Mouse (Mus musculus) myocyte (in vitro differentiated cells): ENCODE measurements at regions not wholly inside any gene's neighbourhood (a gene's known extent, or its start where the extent isn't known, plus 50 kb on each side); places are given as distances from the start of the nearest gene placed in this dataset.

Experiments
- H3K27me3 ChIP-seq: one replicate; pipeline ENCODE4 v1.6.1; 2011; ENCODE audit not compliant: control insufficient read depth, insufficient read depth, insufficient read length
- H3K36me3 ChIP-seq: one replicate; pipeline ENCODE4 v1.6.1; 2011; ENCODE audit not compliant: control insufficient read depth, insufficient read depth
- H3K4me2 ChIP-seq: one replicate; pipeline ENCODE4 v1.6.1; 2011; ENCODE audit warnings: low read depth, control low read depth
- H3K4me3 ChIP-seq: one replicate; pipeline ENCODE4 v1.5.1; 2011; ENCODE audit warnings: mild to moderate bottlenecking, control low read depth, moderate library complexity
- H3K79me2 ChIP-seq: one replicate; pipeline ENCODE4 v1.6.1; 2011; ENCODE audit not compliant: control insufficient read depth, insufficient read depth
- H3ac ChIP-seq: one replicate; pipeline ENCODE4 v1.6.1; 2011; ENCODE audit not compliant: control insufficient read depth, insufficient read length
- CEBPB ChIP-seq: IDR thresholded peaks from 2 replicates; pipeline ENCODE4 v1.6.1; 2011; ENCODE audit warnings: mild to moderate bottlenecking, moderate library complexity; ENCODE audit not compliant: poor library complexity, insufficient read depth, severe bottlenecking
- E2F4 ChIP-seq: IDR thresholded peaks from one replicate; pipeline ENCODE4 v1.6.1; 2011; ENCODE audit warnings: mild to moderate bottlenecking, control low read depth, moderate library complexity; ENCODE audit not compliant: insufficient read depth
- MAX ChIP-seq: IDR thresholded peaks from one replicate; pipeline ENCODE4 v1.6.1; 2011; ENCODE audit warnings: low read depth, mild to moderate bottlenecking, control low read depth
- MYOD1 ChIP-seq, 3 experiments: IDR thresholded peaks; one replicate each; pipeline ENCODE4 v1.6.1; 2011; ENCODE audit warnings: control low read depth in 2 of 3, low read depth in 2 of 3, mild to moderate bottlenecking in 2 of 3, moderate library complexity in 1 of 3; ENCODE audit not compliant: insufficient read length in 2 of 3, control insufficient read depth in 1 of 3
- MYOG ChIP-seq, 3 experiments: IDR thresholded peaks; one replicate each; pipeline ENCODE4 v1.6.1; 2011; ENCODE audit warnings: control low read depth in 2 of 3, low read depth in 2 of 3, mild to moderate bottlenecking in 2 of 3; ENCODE audit not compliant: insufficient read length in 2 of 3, control insufficient read depth in 1 of 3, insufficient read depth in 1 of 3
- POLR2A ChIP-seq: IDR thresholded peaks from one replicate; pipeline ENCODE4 v1.6.1; 2011; ENCODE audit warnings: low read depth, mild to moderate bottlenecking, control low read depth, moderate library complexity; ENCODE audit not compliant: insufficient read length
- POLR2AphosphoS2 ChIP-seq: IDR thresholded peaks from one replicate; pipeline ENCODE4 v1.6.1; 2011; ENCODE audit warnings: low read depth, control low read depth; ENCODE audit not compliant: insufficient read length
- REST ChIP-seq: IDR thresholded peaks from one replicate; pipeline ENCODE4 v1.6.1; 2011; ENCODE audit warnings: mild to moderate bottlenecking, control low read depth, moderate library complexity; ENCODE audit not compliant: insufficient read depth, insufficient read length
- SRF ChIP-seq: IDR thresholded peaks from one replicate; pipeline ENCODE4 v1.6.1; 2011; ENCODE audit warnings: low read depth; ENCODE audit not compliant: control insufficient read depth, insufficient read length
- TCF12 ChIP-seq: IDR thresholded peaks from one replicate; pipeline ENCODE4 v1.6.1; 2011; ENCODE audit warnings: mild to moderate bottlenecking, control low read depth; ENCODE audit not compliant: poor library complexity, insufficient read depth, severe bottlenecking
- TCF3 ChIP-seq: IDR thresholded peaks from one replicate; pipeline ENCODE4 v1.6.1; 2011; ENCODE audit warnings: low read depth, control low read depth; ENCODE audit not compliant: insufficient read length
- USF1 ChIP-seq: IDR thresholded peaks from one replicate; pipeline ENCODE4 v1.6.1; 2011; ENCODE audit warnings: low read depth, mild to moderate bottlenecking, control low read depth, moderate library complexity

GRCm38 (mm10) chr14:76686762-76687453 is 130.2 kb upstream of the Serp2 start:
- Histone ChIP-seq H3K79me2 (no peaks in the 10 kb centered on the region), H3K4me3 (no peak overlapping the region), H3K4me2 (no peak overlapping the region), H3K27me3 (no peaks in the 10 kb centered on the region), H3ac (no peak overlapping the region), H3K36me3 (no peaks in the 10 kb centered on the region)
- no peak for TF ChIP-seq USF1
- no peak for TF ChIP-seq MYOG (IDR thresholded peaks at IDR 0.05; ENCODE audit: control insufficient read depth in 1 of 3, insufficient read depth in 1 of 3, insufficient read length in 2 of 3, low read depth in 2 of 3)
- no peak for TF ChIP-seq SRF
- no peak for TF ChIP-seq REST
- TF ChIP-seq TCF12, result no peak
- no peak for TF ChIP-seq E2F4

DNA sequence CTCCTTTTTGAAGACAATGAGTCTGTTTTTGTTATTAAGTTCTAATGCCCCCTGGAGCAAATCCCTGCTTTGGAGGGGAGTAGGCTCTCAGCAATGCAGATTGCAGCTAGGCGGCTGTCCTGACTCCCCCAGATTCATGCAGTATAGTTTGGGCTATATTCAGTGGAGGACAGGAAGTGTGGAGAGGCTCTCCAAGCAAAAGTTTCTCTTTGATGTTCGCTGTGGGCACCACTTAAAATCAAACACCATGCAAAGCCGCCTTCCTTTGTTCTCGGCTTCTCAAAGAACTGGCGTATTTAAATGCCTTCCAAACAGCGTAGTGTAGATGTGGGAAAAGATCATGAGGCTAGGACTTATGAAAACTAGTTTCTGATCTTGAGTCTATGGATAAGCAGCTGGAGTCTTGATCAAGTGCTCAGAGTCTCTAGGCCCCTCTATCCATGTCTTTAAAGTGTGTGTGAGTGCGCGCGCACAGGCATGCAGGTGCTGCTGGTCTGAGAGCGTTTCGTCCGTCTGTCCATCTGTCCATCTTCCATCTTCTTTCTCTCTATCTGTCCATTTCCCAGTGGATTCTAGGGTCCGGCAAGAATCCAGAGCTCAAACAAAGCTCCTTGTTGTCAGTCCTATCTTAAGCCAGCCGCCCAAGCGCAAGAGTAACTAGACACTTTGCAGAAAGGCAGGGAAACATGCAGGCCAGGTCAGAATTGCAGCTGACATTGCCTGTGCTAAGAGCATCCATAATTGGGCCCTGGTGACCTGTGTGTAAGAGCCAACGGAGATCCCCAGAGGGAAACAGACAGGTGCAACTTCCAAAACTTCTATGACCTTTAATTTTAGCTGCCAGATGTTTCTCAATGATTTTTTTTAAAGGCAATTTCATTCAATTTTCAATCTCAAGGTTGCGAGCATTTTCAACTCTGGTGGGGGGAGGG is 129.4 kb upstream of the Serp2 start:
- Histone ChIP-seq H3K27me3 (no peaks in the 10 kb centered on the region), H3K4me2 (no peak overlapping the region), H3K36me3 (no peaks in the 10 kb centered on the region), H3ac (no peak overlapping the region), H3K4me3 (no peak overlapping the region), H3K79me2 (no peaks in the 10 kb centered on the region)
- no peak for TF ChIP-seq POLR2AphosphoS2
- TF ChIP-seq SRF, result no peak
- no peak for TF ChIP-seq TCF3
- TF ChIP-seq REST, result no peak
- TF ChIP-seq USF1, result no peak
- no peak for TF ChIP-seq E2F4
- no peak for TF ChIP-seq CEBPB
- TF ChIP-seq TCF12, result no peak
- TF ChIP-seq MYOD1 (IDR thresholded peaks at IDR 0.05; ENCODE audit: control insufficient read depth in 1 of 3, insufficient read length in 2 of 3, low read depth in 2 of 3), result no peak
- TF ChIP-seq MAX, result no peak
- no peak for TF ChIP-seq POLR2A
- no peak for TF ChIP-seq MYOG (IDR thresholded peaks at IDR 0.05; ENCODE audit: control insufficient read depth in 1 of 3, insufficient read depth in 1 of 3, insufficient read length in 2 of 3, low read depth in 2 of 3)

- no peaks in the 10 kb centered on the region for H3K36me3 ChIP-seq
- H3ac ChIP-seq, result no peak overlapping the region
- no peak for TF ChIP-seq REST
- no peak for TF ChIP-seq MYOD1 (IDR thresholded peaks at IDR 0.05; ENCODE audit: control insufficient read depth in 1 of 3, insufficient read length in 2 of 3, low read depth in 2 of 3)
- no peak for TF ChIP-seq TCF3
- no peak for TF ChIP-seq SRF
- TF ChIP-seq E2F4, result no peak
- TF ChIP-seq USF1, result no peak
- no peak for TF ChIP-seq TCF12
- no peak for TF ChIP-seq POLR2AphosphoS2
- no peak for TF ChIP-seq MAX
- no peak for TF ChIP-seq CEBPB
- no peak for TF ChIP-seq POLR2A
- no peak for TF ChIP-seq MYOG (IDR thresholded peaks at IDR 0.05; ENCODE audit: control insufficient read depth in 1 of 3, insufficient read depth in 1 of 3, insufficient read length in 2 of 3, low read depth in 2 of 3)
- no peak overlapping the region for H3K4me2 ChIP-seq
- no peak overlapping the region for H3K4me3 ChIP-seq
- no peaks in the 10 kb centered on the region for H3K79me2 ChIP-seq
- H3K27me3 ChIP-seq, result no peaks in the 10 kb centered on the region
These were observed 127.6 kb upstream of the Serp2 start for GRCm38 (mm10) chr14:76684327-76684726.

DNA sequence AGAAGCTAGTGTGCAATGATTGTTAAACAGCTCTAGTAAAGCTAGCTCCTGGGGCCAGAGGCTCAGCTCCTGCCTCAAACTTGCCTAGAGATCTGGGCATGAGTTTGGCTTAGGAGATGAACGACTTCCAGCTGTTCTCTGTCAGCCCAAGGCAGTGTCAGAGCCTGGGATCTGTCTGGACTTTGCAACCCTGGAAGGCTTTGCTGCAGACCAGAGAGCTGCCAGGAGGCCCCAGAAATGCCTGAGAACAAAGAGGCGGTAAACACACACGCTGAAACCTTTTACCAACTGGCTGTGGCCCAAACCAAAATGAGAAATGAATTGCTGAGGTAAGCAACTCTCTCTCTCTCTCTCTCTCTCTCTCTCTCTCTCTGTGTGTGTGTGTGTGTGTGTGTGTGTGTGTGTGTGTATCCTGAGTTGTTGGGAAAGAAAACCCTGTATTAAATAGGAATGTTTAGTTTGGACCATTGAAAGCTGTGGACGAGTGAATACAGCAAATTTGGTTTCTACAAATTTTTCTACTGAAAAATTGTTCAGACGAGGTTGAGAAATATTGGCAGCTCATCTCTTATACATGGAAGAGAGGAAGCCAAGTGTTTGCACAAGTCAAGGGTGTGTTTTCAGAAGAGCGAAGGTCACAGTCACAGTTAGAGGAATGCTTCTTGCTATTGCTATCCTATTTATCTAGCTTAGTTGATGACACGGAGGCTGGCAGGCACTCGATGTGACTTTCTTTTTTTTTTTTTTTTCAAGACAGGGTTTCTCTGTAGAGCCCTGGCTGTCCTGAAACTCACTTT is 125.1 kb upstream of the Serp2 start:
- no peak for TF ChIP-seq USF1
- TF ChIP-seq MYOG (IDR thresholded peaks at IDR 0.05; ENCODE audit: control insufficient read depth in 1 of 3, insufficient read depth in 1 of 3, insufficient read length in 2 of 3, low read depth in 2 of 3), result peak in 1 of 3 experiments; percentile 44
- TF ChIP-seq MYOD1 (IDR thresholded peaks at IDR 0.05; ENCODE audit: control insufficient read depth in 1 of 3, insufficient read length in 2 of 3, low read depth in 2 of 3), result peak; percentile 57 to 86 (median 75)
- no peaks in the 10 kb centered on the region for H3K36me3 ChIP-seq
- peak overlapping the region; percentile 3 for H3K4me2 ChIP-seq
- H3K4me3 ChIP-seq, result no peak overlapping the region
- H3K27me3 ChIP-seq, result no peaks in the 10 kb centered on the region
- no peaks in the 10 kb centered on the region for H3K79me2 ChIP-seq
- H3ac ChIP-seq, result no peak overlapping the region
